Mouse (Mus musculus) 3T3-L1 (cell line): Measurements from ENCODE around the gene Noxred1.
A peak's percentile ranks its signal among the peaks of the same experiment; 100 is the strongest.
"Not testable (repeated sequence)": the region's sequence is repeated elsewhere in the genome, so short reads cannot be mapped to it uniquely, and the experiment has no call there.

ENCODE experiments used
- DNase-seq: peaks from one replicate; pipeline ENCODE4 v3.0.0-alpha.2; 2015; ENCODE audit warnings: low read depth, low spot score

The Noxred1 gene

GRCm38 (mm10) chr12:87229633-87230032, 8.9 kb downstream of the Noxred1 start:
- DNase-seq = no peak

DNA sequence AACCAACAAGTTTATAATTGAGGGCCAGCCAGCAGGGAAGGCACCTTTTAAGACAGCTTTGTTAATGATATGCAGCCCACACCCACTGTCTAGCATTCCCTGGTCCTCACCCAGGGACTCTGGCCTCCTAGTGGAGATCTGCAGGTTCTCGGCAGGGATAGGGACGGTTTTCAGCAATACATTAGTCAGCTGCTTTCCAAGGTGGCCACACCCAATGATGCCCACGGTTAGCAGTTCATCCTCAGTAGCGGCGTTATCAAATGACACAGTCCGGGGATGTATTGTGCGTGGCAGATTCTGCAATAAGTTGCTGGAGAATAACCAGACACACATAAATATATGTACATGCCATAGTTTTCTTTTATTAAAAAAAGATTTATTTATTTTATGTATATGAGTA, 11.7 kb downstream of the Noxred1 start:
- peak; percentile 34 for DNase-seq

GRCm38 (mm10) chr12:87224950-87225349, 13.6 kb downstream of the Noxred1 start:
- no peak for DNase-seq

DNA sequence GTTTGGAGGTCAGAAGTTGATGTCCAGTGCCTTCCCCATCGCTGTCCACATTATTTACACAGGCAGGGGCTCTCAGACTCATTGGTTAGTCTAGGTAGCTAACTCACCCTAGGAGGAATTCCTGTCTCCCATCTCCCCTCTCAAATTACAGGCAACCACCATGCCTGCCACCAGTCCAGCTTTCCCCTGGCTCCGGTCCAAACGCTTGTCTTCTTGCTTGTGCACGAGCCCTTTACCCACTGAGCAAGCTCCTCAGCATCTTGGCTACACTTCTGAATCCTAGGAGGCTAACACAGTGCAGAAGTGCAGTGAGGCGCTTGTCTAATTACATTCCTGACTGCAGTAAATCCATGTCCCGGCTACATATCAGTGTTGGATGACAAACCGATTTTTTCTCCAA, 19.2 kb downstream of the Noxred1 start:
- DNase-seq = peak; percentile 35

DNA sequence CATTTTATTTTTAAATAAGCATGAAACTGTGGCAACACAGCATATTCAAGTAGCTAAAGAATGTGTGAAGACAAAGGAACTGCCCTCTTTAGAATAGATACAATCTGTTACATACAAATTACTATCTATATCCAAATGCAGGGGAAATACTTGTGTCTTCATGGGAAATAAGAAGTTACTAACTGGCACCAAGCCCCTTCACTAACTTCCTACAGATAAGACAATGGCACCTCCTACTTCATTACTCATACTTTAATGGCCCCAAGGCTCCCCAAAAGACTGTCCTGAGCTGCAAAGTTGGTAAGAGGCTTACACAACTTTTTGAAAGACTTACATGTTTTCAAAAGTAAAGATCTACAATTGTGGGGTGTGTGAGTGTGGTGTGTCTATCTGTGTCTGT, 20.9 kb downstream of the Noxred1 start:
- DNase-seq = peak; percentile 21

DNA sequence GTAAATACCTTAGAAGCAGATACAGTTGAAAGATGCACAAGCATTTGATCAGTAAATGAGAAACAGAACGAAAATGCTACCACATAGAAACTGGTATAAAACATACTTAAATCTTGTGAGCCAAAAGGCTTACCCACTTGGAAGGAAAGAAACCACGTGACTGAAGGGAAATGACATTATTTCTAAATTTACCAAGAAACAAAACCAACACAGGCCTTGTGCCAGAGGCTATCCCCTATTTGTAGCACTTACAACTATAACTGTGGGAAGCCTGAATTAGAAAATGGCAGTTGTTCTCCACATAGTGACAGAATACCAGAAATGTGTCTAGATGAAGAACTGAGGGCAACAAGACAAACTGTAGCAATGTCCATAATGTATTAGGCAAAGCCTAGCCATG, 22.5 kb downstream of the Noxred1 start:
- DNase-seq = no peak

DNA sequence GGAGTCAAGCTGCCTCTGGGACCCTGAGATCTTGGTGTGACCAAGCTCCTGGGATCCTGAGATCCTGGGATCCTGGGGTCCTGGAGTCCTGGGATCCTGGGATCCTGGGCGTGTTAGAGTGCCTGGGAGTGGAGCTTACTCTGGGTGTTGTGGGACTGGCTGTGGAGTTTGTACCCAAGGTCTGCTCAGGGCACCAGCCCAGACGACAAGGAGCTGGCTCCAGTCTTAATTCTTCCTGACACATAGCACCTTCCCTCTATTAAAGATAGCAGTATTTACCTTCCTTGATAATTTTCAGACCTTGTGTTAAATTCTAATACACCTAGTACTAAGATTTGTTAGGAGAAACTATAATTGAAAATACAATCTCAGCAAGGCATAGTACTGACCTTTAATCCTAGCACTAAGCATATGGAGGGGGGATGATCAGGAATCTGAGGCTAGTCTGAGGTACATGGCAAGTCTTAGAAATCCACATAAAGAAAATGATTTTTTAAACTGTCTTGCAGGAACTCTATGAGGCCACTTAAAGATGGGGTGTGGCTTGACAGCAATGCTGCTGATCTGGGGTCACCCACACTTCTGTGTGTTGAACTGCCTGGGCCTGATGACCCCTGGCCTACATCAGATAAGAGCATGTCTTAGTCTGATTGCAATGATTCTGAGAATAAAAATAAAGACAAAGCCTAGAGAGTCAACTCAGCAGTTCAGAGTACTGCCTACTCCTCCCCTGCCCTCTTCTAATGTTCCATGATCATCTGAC, 25.5 kb downstream of the Noxred1 start:
- DNase-seq = no peak

GRCm38 (mm10) chr12:87205789-87206188, 32.7 kb downstream of the Noxred1 start:
- not testable (repeated sequence) for DNase-seq

GRCm38 (mm10) chr12:87201694-87202093, 36.8 kb downstream of the Noxred1 start:
- no peak for DNase-seq

DNA sequence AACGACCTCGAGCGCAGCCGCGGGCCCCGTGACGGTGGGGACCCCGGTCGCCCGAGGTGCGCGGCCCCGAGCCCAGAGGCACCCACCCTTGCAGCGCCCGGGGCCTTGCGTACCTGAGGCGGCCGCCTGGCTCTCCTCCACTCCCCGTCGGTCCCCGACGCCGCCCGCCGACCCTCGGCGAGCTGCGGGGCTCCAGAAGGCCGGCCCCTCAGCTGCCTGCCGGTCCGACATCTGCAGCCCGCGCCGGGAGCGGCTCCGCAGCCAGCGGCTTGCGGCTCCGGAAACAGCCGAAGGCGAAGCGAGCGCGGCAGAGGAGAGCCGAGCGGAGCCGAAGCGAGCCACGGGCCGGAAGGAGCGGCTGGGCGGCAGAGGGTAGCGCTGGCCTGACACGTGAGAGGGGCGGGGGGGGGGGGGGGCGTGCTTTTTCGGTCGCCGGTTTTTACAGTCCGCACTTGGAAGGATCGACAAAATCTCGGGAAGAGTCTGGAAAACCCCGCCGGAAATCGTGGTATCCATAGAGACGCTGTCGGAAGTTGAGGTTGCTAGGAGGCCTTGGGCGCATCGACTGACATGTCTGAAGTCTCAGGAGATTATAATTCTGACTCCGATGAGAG, 38.5 kb downstream of the Noxred1 start, which contains the start of gene Tmed8:
TSS of gene Tmed8 (minus strand) at position 482 of the 614 bp plus-strand sequence.
- peak; percentile 88 for DNase-seq

DNA sequence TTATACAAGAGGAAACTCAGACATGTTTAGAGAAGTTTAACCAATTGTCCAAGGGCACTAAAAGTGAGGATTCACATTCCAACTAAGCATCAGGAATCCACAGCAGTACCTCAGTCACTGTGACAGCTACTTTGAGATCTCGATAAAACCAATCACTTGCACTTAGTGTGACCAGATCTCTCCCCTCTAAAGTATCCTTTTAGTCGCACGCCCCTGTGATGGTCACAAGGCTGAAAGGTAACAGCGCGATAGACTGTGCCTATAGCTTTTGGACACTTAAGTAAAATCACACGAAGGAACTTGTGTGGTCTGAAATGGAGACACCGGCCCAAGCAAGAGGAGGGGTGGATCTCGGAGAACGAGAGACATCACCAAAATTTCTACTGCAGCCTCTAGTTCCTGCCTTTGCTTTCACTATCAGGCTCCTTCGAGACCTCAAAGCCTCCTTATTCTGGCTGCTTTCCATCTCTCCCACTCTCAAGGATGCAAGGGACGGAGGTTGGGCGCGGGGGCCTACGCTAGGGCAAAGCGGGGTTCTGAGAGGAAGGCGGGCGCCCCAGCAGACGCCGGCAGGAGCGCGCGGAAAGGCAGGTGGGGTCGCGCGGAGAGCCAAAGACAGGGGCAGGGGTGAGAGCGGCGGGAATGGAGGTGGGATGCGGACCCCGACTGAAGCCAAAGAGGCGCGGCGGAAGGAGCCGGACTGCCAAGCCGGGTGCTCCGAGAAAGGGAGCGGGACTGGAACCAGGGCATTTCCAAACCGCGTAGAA, 39.1 kb downstream of the Noxred1 start, which contains the start of gene Samd15:
TSS of gene Samd15 (plus strand) at position 518 of the 767 bp plus-strand sequence.
- peak; percentile 48 for DNase-seq

GRCm38 (mm10) chr12:87198792-87199191, 39.7 kb downstream of the Noxred1 start:
- no peak for DNase-seq

- DNase-seq = no peak
Measured at GRCm38 (mm10) chr12:87196310-87196709, 42.2 kb downstream of the Noxred1 start.

- DNase-seq = no peak
Measured at GRCm38 (mm10) chr12:87195069-87195468, 43.5 kb downstream of the Noxred1 start.

DNA sequence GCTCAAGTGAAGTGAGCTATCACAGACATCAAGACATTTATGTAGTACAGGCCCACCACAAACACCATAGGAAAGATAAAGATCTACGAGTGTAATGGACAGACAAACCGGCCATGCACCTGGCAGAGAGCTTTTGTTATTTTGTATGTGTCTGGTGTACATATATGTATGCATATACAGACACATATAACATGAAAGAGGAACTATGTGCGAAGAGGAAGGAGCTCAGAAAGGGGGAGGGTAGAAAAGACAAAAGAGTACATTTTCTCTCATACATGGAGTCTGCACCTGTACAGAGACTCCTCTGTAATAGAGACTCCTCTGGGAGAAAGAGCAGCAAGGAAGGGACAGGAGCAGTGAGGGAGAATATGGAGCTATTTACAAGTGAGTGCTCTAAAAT, 45.5 kb downstream of the Noxred1 start:
- no peak for DNase-seq

DNA sequence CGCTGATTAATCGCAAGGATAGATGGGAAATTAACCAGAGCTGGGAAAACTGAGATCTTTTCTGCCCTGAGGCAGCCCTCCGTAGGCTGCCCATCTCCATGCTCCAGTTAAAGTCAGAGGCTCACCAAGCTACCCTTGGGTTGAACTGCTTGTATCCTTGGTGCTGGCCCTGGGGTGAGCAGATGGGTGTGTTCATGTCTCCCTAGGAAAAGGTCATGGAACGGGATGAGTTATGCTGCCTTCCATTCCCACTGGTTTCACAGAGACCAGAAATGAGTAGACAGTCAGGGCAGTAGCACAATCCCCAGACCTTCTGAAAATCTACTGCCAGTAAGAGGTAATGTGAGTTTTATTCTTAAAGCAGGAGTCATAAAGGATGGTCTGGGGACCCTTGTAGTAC, 60.9 kb downstream of the Noxred1 start:
- no peak for DNase-seq

- peak; percentile 41 for DNase-seq
Measured at GRCm38 (mm10) chr12:87175194-87175946, 63.2 kb downstream of the Noxred1 start.
